Mouse (Mus musculus): ENCODE measurements around the gene Yars. TPM values are rescaled to one million over a fixed set of nuclear protein-coding genes. Genes with fewer than 3 reads are reported as not detected.

Gene Yars
- polyA plus RNA-seq, 1 experiment from 2014 or later: 83.2 TPM

- Histone ChIP-seq H3K27me3 (no peaks in the 10 kb centered on the region), H3K4me3 (replicated peaks) (no peak overlapping the region), H3K9me3 (replicated peaks) (no peaks in the 10 kb centered on the region), H3K27ac (replicated peaks) (0 out of 2 replicates have a peak overlapping the region, but pooled peaks have one; percentile 4), H3K36me3 (peaks cover 69% of the 10 kb centered on the region), H3K4me2 (replicated peaks) (no peak overlapping the region), H3K9ac (no peak overlapping the region), H3K4me1 (peaks cover 63% of the 10 kb centered on the region)
- ATAC-seq (ENCODE audit: insufficient number of reproducible peaks, low FRiP score, low TSS enrichment, low read depth): no peak
- 69% methylated on average over 7 of the region's 7 CpGs for WGBS
These were observed 31.0 kb downstream of the Yars start for GRCm38 (mm10) chr4:129220376-129221089.

- Histone ChIP-seq H3K4me2 (replicated peaks) (no peak overlapping the region), H3K4me3 (replicated peaks) (no peak overlapping the region), H3K9ac (no peak overlapping the region), H3K27me3 (no peaks in the 10 kb centered on the region), H3K27ac (replicated peaks) (no peak overlapping the region), H3K9me3 (replicated peaks) (no peaks in the 10 kb centered on the region), H3K36me3 (peaks cover 63% of the 10 kb centered on the region), H3K4me1 (peaks cover 72% of the 10 kb centered on the region)
- WGBS: 72% methylated on average over 23 of the region's 23 CpGs
- no peak for ATAC-seq (ENCODE audit: insufficient number of reproducible peaks, low FRiP score, low TSS enrichment, low read depth)
These were observed 31.8 kb downstream of the Yars start for GRCm38 (mm10) chr4:129221097-129222010.

GRCm38 (mm10) chr4:129222019-129222925 lies 32.7 kb downstream of the Yars start:
- Histone ChIP-seq H3K9me3 (replicated peaks) (no peaks in the 10 kb centered on the region), H3K27me3 (no peaks in the 10 kb centered on the region), H3K9ac (no peak overlapping the region), H3K4me1 (peaks cover 81% of the 10 kb centered on the region), H3K4me3 (replicated peaks) (no peak overlapping the region), H3K36me3 (peaks cover 54% of the 10 kb centered on the region), H3K4me2 (replicated peaks) (no peak overlapping the region), H3K27ac (replicated peaks) (no peak overlapping the region)
- 75% methylated on average over 31 of the region's 31 CpGs for WGBS
- ATAC-seq (ENCODE audit: insufficient number of reproducible peaks, low FRiP score, low TSS enrichment, low read depth): no peak

- Histone ChIP-seq H3K4me2 (replicated peaks) (peak overlapping the region; percentile 38), H3K27me3 (no peaks in the 10 kb centered on the region), H3K27ac (replicated peaks) (no peak overlapping the region), H3K9me3 (replicated peaks) (no peaks in the 10 kb centered on the region), H3K4me1 (peaks cover 82% of the 10 kb centered on the region), H3K9ac (no peak overlapping the region), H3K4me3 (replicated peaks) (no peak overlapping the region; the same call in 1 of the 2 replicates), H3K36me3 (peaks cover 40% of the 10 kb centered on the region)
- WGBS: 37% methylated on average over 55 of the region's 55 CpGs
- 0 out of 2 replicates have a peak, but pooled peaks have one; percentile 22 for ATAC-seq (ENCODE audit: insufficient number of reproducible peaks, low FRiP score, low TSS enrichment, low read depth)
These were observed 34.1 kb downstream of the Yars start for GRCm38 (mm10) chr4:129223421-129224281.

GRCm38 (mm10) chr4:129225315-129225714 lies 35.8 kb downstream of the Yars start:
- Histone ChIP-seq H3K36me3 (peaks cover 26% of the 10 kb centered on the region), H3K4me2 (replicated peaks) (no peak overlapping the region), H3K27ac (replicated peaks) (peak overlapping the region; percentile 51), H3K4me1 (peaks cover 67% of the 10 kb centered on the region), H3K4me3 (replicated peaks) (no peak overlapping the region), H3K27me3 (no peaks in the 10 kb centered on the region), H3K9ac (no peak overlapping the region), H3K9me3 (replicated peaks) (no peaks in the 10 kb centered on the region)
- WGBS: 90% methylated on average over 12 of the region's 12 CpGs
- ATAC-seq (ENCODE audit: insufficient number of reproducible peaks, low FRiP score, low TSS enrichment, low read depth): no peak

- Histone ChIP-seq H3K36me3 (peaks cover 17% of the 10 kb centered on the region), H3K4me1 (peaks cover 63% of the 10 kb centered on the region), H3K4me2 (replicated peaks) (peak overlapping the region; percentile 40), H3K9ac (no peak overlapping the region), H3K4me3 (replicated peaks) (peak overlapping the region; percentile 27), H3K27ac (replicated peaks) (peak overlapping the region; percentile 51), H3K9me3 (replicated peaks) (no peaks in the 10 kb centered on the region), H3K27me3 (no peaks in the 10 kb centered on the region)
- 18% methylated on average over 5 of the region's 5 CpGs for WGBS
- ATAC-seq (ENCODE audit: insufficient number of reproducible peaks, low FRiP score, low TSS enrichment, low read depth): peak; percentile 16; the same call in 1 of the 2 replicates
These were observed 36.9 kb downstream of the Yars start for GRCm38 (mm10) chr4:129226441-129226963.

GRCm38 (mm10) chr4:129227170-129227984 lies 37.8 kb downstream of the Yars start:
- Histone ChIP-seq H3K9me3 (replicated peaks) (no peaks in the 10 kb centered on the region), H3K4me3 (replicated peaks) (peak overlapping the region; percentile 27), H3K4me2 (replicated peaks) (peak overlapping the region; percentile 40), H3K9ac (no peak overlapping the region), H3K36me3 (peaks cover 13% of the 10 kb centered on the region), H3K27me3 (no peaks in the 10 kb centered on the region), H3K4me1 (peaks cover 69% of the 10 kb centered on the region), H3K27ac (replicated peaks) (peak overlapping the region; percentile 51; the same call in 1 of the 2 replicates)
- WGBS: 14% methylated on average over 22 of the region's 22 CpGs
- 0 out of 2 replicates have a peak, but pooled peaks have one; percentile 13 for ATAC-seq (ENCODE audit: insufficient number of reproducible peaks, low FRiP score, low TSS enrichment, low read depth)

- WGBS: 18% methylated on average over 8 of the region's 8 CpGs
- peak overlapping the region; percentile 40 for H3K4me2 ChIP-seq (replicated peaks)
- H3K36me3 ChIP-seq: peaks cover 7% of the 10 kb centered on the region; the same call in 1 of the 2 replicates
- H3K4me3 ChIP-seq (replicated peaks): peak overlapping the region; percentile 27; the same call in 1 of the 2 replicates
- peaks cover 68% of the 10 kb centered on the region for H3K4me1 ChIP-seq
- no peaks in the 10 kb centered on the region for H3K9me3 ChIP-seq (replicated peaks)
- no peaks in the 10 kb centered on the region for H3K27me3 ChIP-seq
- ATAC-seq (ENCODE audit: insufficient number of reproducible peaks, low FRiP score, low TSS enrichment, low read depth): no peak
- H3K9ac ChIP-seq: no peak overlapping the region
- no peak overlapping the region for H3K27ac ChIP-seq (replicated peaks)
These were observed 38.4 kb downstream of the Yars start for GRCm38 (mm10) chr4:129227985-129228381.

- Histone ChIP-seq H3K27me3 (no peaks in the 10 kb centered on the region), H3K4me2 (replicated peaks) (peak overlapping the region; percentile 15; the same call in 1 of the 2 replicates), H3K9me3 (replicated peaks) (no peaks in the 10 kb centered on the region), H3K9ac (no peak overlapping the region), H3K4me3 (replicated peaks) (no peak overlapping the region), H3K27ac (replicated peaks) (peak overlapping the region; percentile 82; the same call in 1 of the 2 replicates), H3K36me3 (no peaks in the 10 kb centered on the region), H3K4me1 (peaks cover 58% of the 10 kb centered on the region)
- WGBS: 51% methylated on average over 8 of the region's 8 CpGs
- ATAC-seq (ENCODE audit: insufficient number of reproducible peaks, low FRiP score, low TSS enrichment, low read depth): no peak
These were observed 41.4 kb downstream of the Yars start for GRCm38 (mm10) chr4:129230926-129231325.

Measured in embryonic facial prominence, embryonic 15.5 days (tissue).